Mouse (Mus musculus): Measurements from ENCODE around the gene Sirpa. TPM values are rescaled to one million over a fixed set of nuclear protein-coding genes. Genes with fewer than 3 reads are reported as not detected.

Gene Sirpa
- polyA plus RNA-seq, 1 experiment from 2014 or later = 28.5 TPM

DNA sequence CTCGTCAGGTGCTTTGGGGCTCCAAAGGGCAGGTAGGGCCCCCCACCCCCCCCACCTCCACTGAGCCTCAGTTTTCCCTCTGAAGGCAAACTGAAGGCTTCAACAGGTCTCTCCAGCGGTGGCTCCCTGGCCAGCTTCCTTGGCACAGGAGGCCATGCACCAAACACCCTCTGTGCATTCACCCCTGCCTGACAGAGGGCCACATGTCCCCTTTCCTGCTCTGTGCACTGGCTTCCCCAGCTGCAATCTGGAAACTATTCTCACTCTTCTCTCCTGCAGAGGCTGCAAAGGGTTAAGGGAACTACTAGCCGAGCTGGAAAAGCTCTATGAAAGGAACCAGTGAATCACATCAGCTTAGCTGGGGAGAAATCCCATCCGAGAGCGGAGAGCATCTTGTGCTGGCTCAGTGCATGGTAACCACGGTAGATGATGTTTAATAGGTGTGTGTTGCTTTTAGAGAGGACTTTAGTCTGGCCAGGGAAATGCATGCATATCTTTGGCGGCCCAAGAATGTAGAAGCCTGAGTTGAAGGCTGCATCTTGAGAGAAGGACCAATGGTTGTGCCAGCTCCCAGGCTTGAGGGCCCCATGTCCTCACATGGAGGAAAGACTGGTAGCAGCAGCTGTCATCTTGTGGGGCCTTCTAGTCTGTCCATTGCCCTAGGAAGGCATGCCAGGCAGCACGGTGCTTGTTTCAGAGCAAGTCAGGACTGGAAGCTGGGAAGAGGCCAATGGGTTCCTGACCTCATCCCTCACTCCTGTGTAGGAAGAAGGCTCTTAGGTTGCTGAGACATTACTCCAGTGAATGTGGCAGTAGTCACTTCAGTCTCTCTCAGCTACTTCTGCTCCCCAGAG is 6.8 kb downstream of the Sirpa start:
- Histone ChIP-seq H3K4me2 (replicated peaks) (no peak overlapping the region), H3K9me3 (no peaks in the 10 kb centered on the region), H3K27ac (replicated peaks) (no peak overlapping the region), H3K4me1 (peaks cover 15% of the 10 kb centered on the region), H3K36me3 (no peaks in the 10 kb centered on the region), H3K9ac (replicated peaks) (no peak overlapping the region), H3K4me3 (no peak overlapping the region), H3K27me3 (no peaks in the 10 kb centered on the region)
- 43% methylated on average over 8 of the region's 8 CpGs for WGBS
- no peak for ATAC-seq (replicated peaks)

DNA sequence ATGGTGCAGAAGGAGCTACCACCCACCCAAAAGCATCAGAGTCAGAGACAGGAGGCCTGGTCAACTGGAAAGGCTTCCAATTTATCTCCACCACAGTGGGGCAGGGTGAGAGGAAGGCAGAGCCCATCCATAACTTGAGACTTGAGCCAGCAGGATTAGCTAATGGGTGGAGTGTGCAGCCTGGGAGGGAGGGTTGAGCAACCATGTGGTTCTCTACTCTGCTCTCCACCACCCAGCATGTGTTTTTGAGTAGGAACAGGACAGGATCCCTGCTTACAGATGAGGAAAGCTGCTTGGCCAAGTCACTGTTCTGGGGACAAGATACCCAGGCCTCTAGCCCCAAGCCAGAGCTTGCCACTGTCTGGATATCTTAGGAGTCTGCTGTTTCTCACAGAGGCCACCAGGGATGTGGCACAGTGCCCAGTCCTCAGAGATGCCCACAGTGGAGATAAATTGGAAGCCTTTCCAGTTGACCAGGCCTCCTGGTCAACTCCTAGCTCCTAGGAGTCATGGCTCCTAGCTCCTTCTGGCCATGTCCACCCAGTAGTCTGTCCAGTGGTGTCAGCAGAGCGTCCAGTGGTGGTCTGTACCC is 8.5 kb downstream of the Sirpa start:
- Histone ChIP-seq H3K4me1 (peaks cover 12% of the 10 kb centered on the region), H3K36me3 (no peaks in the 10 kb centered on the region), H3K27me3 (no peaks in the 10 kb centered on the region), H3K4me2 (replicated peaks) (no peak overlapping the region), H3K27ac (replicated peaks) (no peak overlapping the region), H3K4me3 (no peak overlapping the region), H3K9me3 (no peaks in the 10 kb centered on the region), H3K9ac (replicated peaks) (no peak overlapping the region)
- 83% methylated on average over 1 of the region's 1 CpGs for WGBS
- no peak for ATAC-seq (replicated peaks)

DNA sequence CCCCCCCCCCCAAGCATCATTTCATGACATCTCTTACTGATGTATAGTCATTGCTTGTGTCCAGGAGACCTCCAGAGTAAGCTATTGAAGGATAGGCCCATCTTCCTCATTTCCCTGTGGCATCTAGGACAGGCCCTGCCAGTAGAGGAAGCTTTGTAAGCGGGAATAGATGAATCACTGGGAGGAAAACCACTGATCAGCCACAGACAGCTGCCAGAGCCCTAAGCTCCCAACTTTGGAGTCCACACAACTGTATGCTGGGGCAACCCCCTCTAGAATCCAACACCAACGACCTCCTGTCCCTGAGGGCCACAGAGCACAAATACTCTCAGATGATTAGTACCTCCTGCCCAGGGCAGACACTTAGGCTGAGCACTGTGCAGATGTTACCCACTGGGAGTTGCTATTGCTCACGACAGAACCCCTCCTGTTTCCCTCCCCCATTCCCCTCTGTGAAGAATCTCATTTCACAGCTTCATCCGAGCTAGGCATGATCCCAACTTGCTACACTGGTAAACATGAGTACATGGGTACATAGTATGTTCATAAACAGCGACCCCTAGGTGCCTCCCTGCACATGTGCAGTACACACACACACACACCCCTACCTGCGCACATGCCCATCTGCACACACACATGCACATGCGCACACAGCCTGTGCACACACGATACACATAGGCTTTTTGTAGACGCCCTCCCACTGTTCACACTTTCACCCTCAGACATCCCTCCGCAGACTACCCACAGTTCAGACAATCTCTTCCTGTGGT is 9.4 kb downstream of the Sirpa start:
- Histone ChIP-seq H3K27ac (replicated peaks) (no peak overlapping the region), H3K9me3 (no peaks in the 10 kb centered on the region), H3K36me3 (no peaks in the 10 kb centered on the region), H3K4me1 (peaks cover 21% of the 10 kb centered on the region), H3K4me3 (no peak overlapping the region), H3K27me3 (no peaks in the 10 kb centered on the region), H3K4me2 (replicated peaks) (no peak overlapping the region), H3K9ac (replicated peaks) (no peak overlapping the region)
- WGBS = 83% methylated on average over 10 of the region's 10 CpGs
- ATAC-seq (replicated peaks) = no peak

DNA sequence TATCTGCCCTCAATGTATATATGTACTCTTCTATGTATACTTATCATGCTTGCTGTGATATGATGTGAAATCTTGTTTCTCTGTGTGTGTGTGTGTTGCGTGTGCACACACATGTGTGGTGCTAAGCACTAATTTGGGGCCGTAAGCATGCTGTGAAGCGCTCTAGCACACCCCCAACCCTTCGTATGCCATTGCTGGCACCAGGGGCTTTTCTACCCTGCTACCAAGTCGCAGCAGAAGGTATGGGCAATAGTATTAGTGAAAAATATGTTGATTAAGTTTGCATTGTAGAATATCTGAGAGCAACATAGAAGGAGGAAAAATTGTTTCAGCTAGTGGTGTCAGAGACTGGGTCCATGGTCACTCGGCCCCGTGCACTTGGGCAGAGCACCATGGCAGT is 10.2 kb downstream of the Sirpa start:
- Histone ChIP-seq H3K4me1 (peaks cover 25% of the 10 kb centered on the region), H3K27ac (replicated peaks) (no peak overlapping the region), H3K4me2 (replicated peaks) (no peak overlapping the region), H3K9ac (replicated peaks) (no peak overlapping the region), H3K9me3 (no peaks in the 10 kb centered on the region), H3K4me3 (no peak overlapping the region), H3K27me3 (no peaks in the 10 kb centered on the region), H3K36me3 (no peaks in the 10 kb centered on the region)
- ATAC-seq (replicated peaks) = no peak
- 95% methylated on average over 7 of the region's 7 CpGs for WGBS

DNA sequence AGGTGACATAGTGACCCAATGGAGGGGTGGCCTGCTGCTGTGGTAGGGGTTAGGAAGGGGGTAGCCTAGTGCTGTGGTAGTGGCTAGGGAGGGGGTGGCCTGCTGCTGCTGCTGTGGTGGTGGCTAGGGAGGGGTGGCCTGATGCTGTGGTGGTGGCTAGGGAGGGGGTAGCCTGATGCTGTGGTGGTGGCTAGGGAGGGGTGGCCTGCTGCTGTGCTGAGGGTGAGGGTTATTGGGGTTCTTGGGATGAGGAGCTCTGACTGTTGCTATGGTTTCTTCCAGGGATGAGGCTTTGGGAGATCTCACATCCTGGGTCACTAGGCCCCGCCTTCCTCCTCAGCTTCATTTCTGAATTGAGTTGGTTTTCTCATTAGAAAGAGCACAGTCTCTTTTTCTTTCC is 10.9 kb downstream of the Sirpa start:
- Histone ChIP-seq H3K9ac (replicated peaks) (no peak overlapping the region), H3K27ac (replicated peaks) (no peak overlapping the region), H3K36me3 (no peaks in the 10 kb centered on the region), H3K9me3 (no peaks in the 10 kb centered on the region), H3K4me1 (peaks cover 25% of the 10 kb centered on the region), H3K4me2 (replicated peaks) (no peak overlapping the region), H3K4me3 (no peak overlapping the region), H3K27me3 (no peaks in the 10 kb centered on the region)
- 91% methylated on average over 1 of the region's 1 CpGs for WGBS
- peak; percentile 82 for ATAC-seq (replicated peaks)

DNA sequence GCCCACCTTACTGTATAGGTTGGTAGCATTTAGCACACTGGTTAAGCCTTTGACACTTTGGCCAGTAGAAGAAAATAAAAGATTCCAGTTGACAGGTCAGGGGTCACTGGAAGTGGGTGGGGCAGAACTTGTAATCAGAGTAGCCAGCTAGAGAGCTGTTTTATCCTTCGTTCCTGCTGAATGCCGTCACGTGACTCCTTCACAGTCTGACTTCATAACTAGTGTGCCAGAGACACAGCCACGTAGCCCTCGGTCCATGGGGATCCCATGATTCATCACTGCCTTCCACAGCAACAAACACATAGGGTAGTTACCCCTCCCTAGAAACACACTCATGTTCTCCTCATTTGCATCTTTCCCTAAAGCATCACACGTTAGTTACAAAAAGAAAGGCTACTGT is 11.4 kb downstream of the Sirpa start:
- H3K9me3 ChIP-seq = no peaks in the 10 kb centered on the region
- H3K4me1 ChIP-seq = peaks cover 25% of the 10 kb centered on the region
- no peak overlapping the region for H3K9ac ChIP-seq (replicated peaks)
- H3K27me3 ChIP-seq = no peaks in the 10 kb centered on the region
- no peaks in the 10 kb centered on the region for H3K36me3 ChIP-seq
- no peak overlapping the region for H3K4me3 ChIP-seq
- H3K27ac ChIP-seq (replicated peaks) = no peak overlapping the region
- ATAC-seq (replicated peaks) = no peak
- 17% methylated on average over 6 of the region's 6 CpGs for WGBS
- H3K4me2 ChIP-seq (replicated peaks) = no peak overlapping the region

DNA sequence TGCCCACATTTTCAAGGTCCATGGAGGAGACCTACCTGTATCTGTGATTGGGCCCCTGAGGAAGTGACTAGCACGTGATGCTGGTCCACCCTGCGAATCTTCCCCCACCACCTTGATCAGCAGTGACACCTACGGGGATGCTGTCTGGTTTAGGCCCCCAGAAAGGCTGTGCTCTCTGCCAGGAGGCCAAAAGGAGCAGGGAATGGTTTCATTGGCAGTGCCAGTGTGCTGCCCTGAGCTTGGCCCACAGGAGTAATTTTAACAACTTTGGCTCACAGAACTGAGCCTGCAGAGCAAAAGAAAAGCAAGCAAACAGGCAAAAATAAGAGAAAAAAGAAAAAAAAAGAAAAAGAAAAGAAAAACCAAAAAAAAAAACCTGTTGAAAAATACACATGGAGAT is 13.2 kb downstream of the Sirpa start:
- WGBS = 50% methylated on average over 3 of the region's 3 CpGs
- Histone ChIP-seq H3K4me1 (peaks cover 18% of the 10 kb centered on the region), H3K9me3 (no peaks in the 10 kb centered on the region), H3K4me2 (replicated peaks) (no peak overlapping the region), H3K27me3 (no peaks in the 10 kb centered on the region), H3K4me3 (no peak overlapping the region), H3K9ac (replicated peaks) (no peak overlapping the region), H3K27ac (replicated peaks) (0 out of 2 replicates have a peak overlapping the region, but pooled peaks have one; percentile 20), H3K36me3 (peaks cover 3% of the 10 kb centered on the region; the same call in 1 of the 2 replicates)
- no peak for ATAC-seq (replicated peaks)

DNA sequence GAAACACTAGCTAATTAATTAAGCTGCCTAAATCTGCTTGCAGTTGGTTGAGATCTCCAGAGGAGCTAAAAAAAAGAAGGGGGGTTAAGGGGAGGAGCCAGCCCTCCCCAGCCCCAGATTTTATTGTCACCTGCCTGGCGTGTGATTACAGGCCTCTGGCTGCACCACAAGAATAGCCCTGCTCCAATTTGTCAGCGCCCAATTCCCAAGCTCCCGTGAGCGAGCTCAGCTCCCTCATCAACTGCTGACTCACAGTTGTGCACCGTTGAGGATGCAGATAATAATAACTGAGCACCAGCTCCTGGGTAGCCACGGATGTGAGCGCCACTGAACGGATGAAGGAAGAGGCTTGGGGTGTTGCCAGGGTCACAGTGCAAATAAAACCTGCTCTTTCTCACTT is 13.6 kb downstream of the Sirpa start:
- Histone ChIP-seq H3K4me3 (no peak overlapping the region), H3K36me3 (peaks cover 4% of the 10 kb centered on the region; the same call in 1 of the 2 replicates), H3K4me1 (peaks cover 18% of the 10 kb centered on the region), H3K27me3 (no peaks in the 10 kb centered on the region), H3K9ac (replicated peaks) (no peak overlapping the region), H3K9me3 (no peaks in the 10 kb centered on the region), H3K27ac (replicated peaks) (peak overlapping the region; percentile 13; the same call in 1 of the 2 replicates), H3K4me2 (replicated peaks) (no peak overlapping the region)
- ATAC-seq (replicated peaks) = peak; percentile 57
- 6% methylated on average over 8 of the region's 8 CpGs for WGBS

DNA sequence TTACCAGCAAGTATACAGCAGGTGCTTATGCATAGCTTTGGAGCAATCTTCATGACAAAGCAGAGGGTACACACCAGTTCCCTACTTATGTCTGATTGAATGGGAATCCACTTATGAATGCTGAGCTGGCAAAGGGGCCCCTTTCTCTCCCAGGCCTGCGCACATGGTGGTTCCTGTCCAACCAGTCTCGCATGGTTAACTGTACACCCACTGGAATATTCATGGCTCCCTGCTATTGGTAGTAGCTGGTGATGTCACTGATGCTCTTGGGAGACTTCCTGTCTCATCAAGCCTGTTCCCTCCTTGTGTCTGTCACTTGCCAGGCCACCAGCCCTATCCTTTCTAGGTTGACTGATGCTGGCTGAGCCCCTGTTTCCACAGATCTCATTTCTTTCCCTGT is 14.3 kb downstream of the Sirpa start:
- WGBS = 58% methylated on average over 2 of the region's 2 CpGs
- H3K27ac ChIP-seq (replicated peaks) = 0 out of 2 replicates have a peak overlapping the region, but pooled peaks have one; percentile 13
- no peak; the same call in 1 of the 2 replicates for ATAC-seq (replicated peaks)
- peaks cover 18% of the 10 kb centered on the region for H3K4me1 ChIP-seq
- H3K9ac ChIP-seq (replicated peaks) = no peak overlapping the region
- H3K27me3 ChIP-seq = no peaks in the 10 kb centered on the region
- H3K9me3 ChIP-seq = no peaks in the 10 kb centered on the region
- no peak overlapping the region for H3K4me3 ChIP-seq
- no peak overlapping the region for H3K4me2 ChIP-seq (replicated peaks)
- H3K36me3 ChIP-seq = peaks cover 4% of the 10 kb centered on the region; the same call in 1 of the 2 replicates

DNA sequence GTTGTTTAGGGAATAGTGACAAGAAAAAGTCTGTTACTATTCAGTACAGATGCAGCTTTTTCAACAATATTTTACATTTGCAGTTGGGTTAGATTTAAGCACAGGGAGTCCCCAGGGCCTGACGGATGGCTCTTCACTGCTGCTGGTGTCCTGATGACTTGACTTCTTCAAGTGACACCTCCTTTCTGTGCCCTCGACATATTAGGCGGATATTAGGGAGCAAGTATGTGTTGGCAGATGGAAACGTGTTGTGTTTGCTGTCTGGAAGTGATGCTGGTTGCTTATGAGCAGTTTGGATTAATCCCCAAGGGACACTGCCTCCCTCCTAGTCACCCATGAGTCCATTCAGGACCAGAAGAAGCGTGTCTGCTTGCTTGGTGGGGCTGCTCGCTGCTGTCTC is 21.3 kb downstream of the Sirpa start:
- Histone ChIP-seq H3K9me3 (no peaks in the 10 kb centered on the region), H3K36me3 (peaks cover 8% of the 10 kb centered on the region; the same call in 1 of the 2 replicates), H3K9ac (replicated peaks) (no peak overlapping the region), H3K4me3 (no peak overlapping the region), H3K4me1 (no peaks in the 10 kb centered on the region), H3K27ac (replicated peaks) (no peak overlapping the region), H3K27me3 (no peaks in the 10 kb centered on the region), H3K4me2 (replicated peaks) (no peak overlapping the region)
- 87% methylated on average over 6 of the region's 6 CpGs for WGBS
- ATAC-seq (replicated peaks) = no peak

DNA sequence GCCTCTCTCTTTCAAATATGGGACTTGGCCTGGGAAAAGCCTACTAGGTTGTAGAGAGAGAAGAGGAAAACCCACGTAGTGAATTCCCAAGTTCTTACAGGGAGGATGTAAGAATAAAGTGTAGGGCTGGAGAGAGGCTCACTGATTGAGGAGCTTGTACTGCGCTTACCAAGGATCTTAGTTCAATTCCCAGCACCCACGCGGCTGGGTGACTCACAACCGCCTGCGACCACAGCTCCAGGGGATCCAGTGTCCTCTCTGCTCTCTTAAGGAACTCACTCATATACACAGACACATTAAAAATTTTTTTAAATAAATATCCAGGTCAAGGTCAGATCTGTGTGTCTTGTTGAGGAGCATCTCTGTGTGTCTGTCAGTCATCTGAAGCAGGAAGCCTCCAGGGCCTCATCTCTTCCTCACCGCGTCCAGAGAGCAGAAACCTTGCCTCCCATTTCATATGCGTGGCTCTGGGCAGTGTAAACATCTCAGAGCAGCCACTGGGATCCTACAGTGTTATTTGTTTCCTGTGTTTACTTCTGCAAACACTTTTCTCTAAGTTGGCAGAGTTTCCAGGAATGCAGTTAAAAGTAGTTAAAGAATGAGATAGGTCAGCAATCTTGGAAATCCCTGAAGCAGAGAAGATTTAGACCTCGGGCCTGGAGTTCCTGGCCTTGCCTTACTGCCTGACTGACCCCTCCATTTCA is 22.0 kb downstream of the Sirpa start:
- Histone ChIP-seq H3K9ac (replicated peaks) (no peak overlapping the region), H3K4me2 (replicated peaks) (no peak overlapping the region), H3K36me3 (peaks cover 8% of the 10 kb centered on the region; the same call in 1 of the 2 replicates), H3K4me3 (no peak overlapping the region), H3K9me3 (no peaks in the 10 kb centered on the region), H3K27ac (replicated peaks) (no peak overlapping the region), H3K27me3 (no peaks in the 10 kb centered on the region), H3K4me1 (no peaks in the 10 kb centered on the region)
- no peak for ATAC-seq (replicated peaks)
- WGBS = 93% methylated on average over 10 of the region's 10 CpGs

Measured in forebrain, embryonic 15.5 days (tissue).